Mouse (Mus musculus) midbrain, embryonic 14.5 days (tissue): Measurements from ENCODE around the gene Lmbrd2. TPM values are rescaled to one million over a fixed set of nuclear protein-coding genes. Genes with fewer than 3 reads are reported as not detected.
"Not testable (repeated sequence)": the region's sequence is repeated elsewhere in the genome, so short reads cannot be mapped to it uniquely, and the experiment has no call there.

Experiments
- ATAC-seq: fragments of 200-750 bp; cut with Nextera tagmentation; 2 replicates; pipeline ENCODE4 v1.8.0; 2017; ENCODE audit warnings: moderate number of reproducible peaks, moderate library complexity; ENCODE audit not compliant: low FRiP score, low TSS enrichment
- DNase-seq: peaks from one replicate; pipeline ENCODE4 v3.0.0-alpha.2; 2015
- H3K27ac ChIP-seq: fragments of 300-500 bp; sonication (generic); replicated peaks from 2 replicates; pipeline ENCODE4 v1.5.1; 2014; ENCODE audit warnings: mild to moderate bottlenecking, low read depth, low read length, moderate library complexity
- H3K27me3 ChIP-seq: fragments of 300-500 bp; sonication (generic); 2 replicates; pipeline ENCODE4 v1.6.1; 2014; ENCODE audit warnings: low read length, control low read depth, mixed read lengths; ENCODE audit not compliant: control insufficient read depth, insufficient read depth
- H3K36me3 ChIP-seq: fragments of 300-500 bp; sonication (generic); 2 replicates; pipeline ENCODE4 v1.6.1; 2014; ENCODE audit warnings: low read length, control low read depth; ENCODE audit not compliant: control insufficient read depth, insufficient read depth
- H3K4me1 ChIP-seq: fragments of 300-500 bp; sonication (generic); 2 replicates; pipeline ENCODE4 v1.6.1; 2014; ENCODE audit warnings: mild to moderate bottlenecking, antibody characterized with exemption, low read length, control low read depth; ENCODE audit not compliant: control insufficient read depth, insufficient read depth
- H3K4me2 ChIP-seq: fragments of 300-500 bp; sonication (generic); 2 replicates; pipeline ENCODE4 v1.6.1; 2014; ENCODE audit warnings: mild to moderate bottlenecking, low read length, moderate library complexity
- H3K4me3 ChIP-seq: fragments of 300-500 bp; sonication (generic); replicated peaks from 2 replicates; pipeline ENCODE4 v1.5.1; 2014; ENCODE audit warnings: low read depth, low read length
- H3K9ac ChIP-seq: fragments of 300-500 bp; sonication (generic); replicated peaks from 2 replicates; pipeline ENCODE4 v1.6.1; 2014; ENCODE audit warnings: mild to moderate bottlenecking, low read length, moderate library complexity
- H3K9me3 ChIP-seq: fragments of 300-500 bp; sonication (generic); 2 replicates; pipeline ENCODE4 v1.6.1; 2016; ENCODE audit warnings: low read length, control low read depth, mixed read lengths; ENCODE audit not compliant: control insufficient read depth
- WGBS: fragments of 180-500 bp; shearing (Covaris S2); extraction: QIAGEN DNeasy Blood & Tissue Kit; methylation state at CpG from one replicate; pipeline ENCODE4 v1.1.7; 2014; 5-methylcytosine and 5-hydroxymethylcytosine counted together
- polyA plus RNA-seq: library from polyadenylated mRNA; unstranded; fragments of >200 nt; fragmentation: Nextera tagmentation; extraction: Ambion mirVana; gene quantifications from 2 replicates; pipeline ENCODE4 v1.2.1, GENCODE M21; 2014

Lmbrd2 gene
- polyA plus RNA-seq, 1 experiment from 2014 or later, result 9.0 TPM

DNA sequence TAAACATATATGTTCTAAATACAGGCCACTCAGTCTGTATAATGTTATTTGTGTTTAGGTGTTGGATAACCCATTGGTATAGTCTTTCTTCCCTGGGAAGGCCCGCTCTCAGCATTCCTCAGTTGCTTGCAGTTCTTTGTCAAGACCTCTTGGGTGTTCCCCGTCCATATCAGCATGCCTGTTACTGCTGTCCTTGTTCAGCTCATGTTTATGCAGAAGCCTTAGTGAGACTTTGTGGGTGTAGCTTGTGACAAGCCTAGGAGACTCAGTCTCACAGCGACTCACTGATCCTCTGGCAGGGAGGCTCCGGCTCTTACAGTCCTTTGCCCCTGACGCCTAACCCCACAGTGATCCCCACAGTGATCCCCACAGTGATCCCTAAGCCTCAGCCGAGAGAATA lies 23.8 kb downstream of the Lmbrd2 start:
- no peaks in the 10 kb centered on the region for H3K27me3 ChIP-seq
- no peaks in the 10 kb centered on the region for H3K9me3 ChIP-seq
- no peak overlapping the region for H3K4me2 ChIP-seq
- H3K36me3 ChIP-seq, result peaks cover 39% of the 10 kb centered on the region
- ATAC-seq, result no peak
- DNase-seq, result peak; percentile 15
- 0 out of 2 replicates have a peak, but pooled peaks cover 2% of the 10 kb centered on the region for H3K4me1 ChIP-seq
- H3K4me3 ChIP-seq, result no peak overlapping the region
- 26% methylated on average over 6 of the region's 6 CpGs for WGBS
- no peak overlapping the region for H3K27ac ChIP-seq
- H3K9ac ChIP-seq, result no peak overlapping the region

DNA sequence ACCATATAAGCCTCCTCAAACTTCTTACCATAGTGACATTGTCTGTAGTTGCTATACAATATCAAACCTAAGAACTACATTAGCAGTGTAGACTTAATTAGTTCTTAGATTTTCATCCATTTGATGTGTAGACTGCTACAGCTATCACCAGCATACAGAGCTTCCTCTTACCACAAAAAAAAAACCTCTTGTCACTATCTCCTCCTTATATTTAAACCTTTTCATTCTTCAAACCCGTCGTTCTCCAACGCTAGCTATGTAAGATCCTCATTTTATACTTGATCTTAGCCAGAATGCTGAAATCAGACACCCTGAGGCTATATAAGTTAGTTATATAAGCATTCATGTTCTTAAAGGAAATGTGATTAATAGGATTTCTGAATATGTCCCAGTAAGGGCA lies 36.7 kb downstream of the Lmbrd2 start:
- Histone ChIP-seq H3K9me3 (no peaks in the 10 kb centered on the region), H3K27me3 (no peaks in the 10 kb centered on the region)
- WGBS, result 99% methylated on average over 3 of the region's 3 CpGs

DNA sequence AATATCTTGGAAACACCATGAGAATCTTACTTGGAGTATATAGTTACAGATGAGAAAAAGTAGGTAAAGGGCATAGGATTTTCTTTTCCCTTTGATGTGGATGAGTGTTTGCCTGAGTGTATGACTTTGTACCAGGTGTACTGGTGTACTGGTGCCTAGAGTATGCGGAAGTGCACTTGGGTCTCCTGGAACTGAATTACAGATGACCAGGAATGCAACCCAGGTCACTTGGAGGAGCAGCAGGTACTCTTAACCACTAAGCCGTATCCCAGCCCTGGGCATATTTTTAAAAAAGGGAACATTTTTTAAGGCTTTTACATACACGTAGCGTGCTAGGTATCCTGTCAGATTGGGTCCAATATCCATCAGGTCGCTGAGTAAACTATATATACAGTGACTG lies 43.6 kb downstream of the Lmbrd2 start:
- Histone ChIP-seq H3K9ac (no peak overlapping the region), H3K27me3 (no peaks in the 10 kb centered on the region), H3K4me3 (no peak overlapping the region), H3K4me1 (no peaks in the 10 kb centered on the region), H3K27ac (no peak overlapping the region), H3K36me3 (peaks cover 39% of the 10 kb centered on the region), H3K4me2 (no peak overlapping the region), H3K9me3 (no peaks in the 10 kb centered on the region)
- no peak for DNase-seq
- 96% methylated on average over 5 of the region's 5 CpGs for WGBS
- no peak for ATAC-seq

More for the DNA sequence above, 36.7 kb downstream of the Lmbrd2 start:
- no peak overlapping the region for H3K27ac ChIP-seq
- ATAC-seq (no peak), DNase-seq (no peak)
- H3K4me1 ChIP-seq, result no peaks in the 10 kb centered on the region
- H3K9ac ChIP-seq, result no peak overlapping the region
- no peak overlapping the region for H3K4me3 ChIP-seq
- no peak overlapping the region for H3K4me2 ChIP-seq
- H3K36me3 ChIP-seq, result peaks cover 41% of the 10 kb centered on the region

GRCm38 (mm10) chr15:9189796-9190195 lies 49.4 kb downstream of the Lmbrd2 start:
- no peaks in the 10 kb centered on the region for H3K4me1 ChIP-seq
- H3K36me3 ChIP-seq, result peaks cover 41% of the 10 kb centered on the region
- 100% methylated on average over 2 of the region's 2 CpGs for WGBS
- no peaks in the 10 kb centered on the region for H3K9me3 ChIP-seq
- DNase-seq (no peak), ATAC-seq (no peak)
- no peaks in the 10 kb centered on the region for H3K27me3 ChIP-seq
- no peak overlapping the region for H3K4me3 ChIP-seq
- H3K9ac ChIP-seq, result no peak overlapping the region
- H3K4me2 ChIP-seq, result no peak overlapping the region
- no peak overlapping the region for H3K27ac ChIP-seq

DNA sequence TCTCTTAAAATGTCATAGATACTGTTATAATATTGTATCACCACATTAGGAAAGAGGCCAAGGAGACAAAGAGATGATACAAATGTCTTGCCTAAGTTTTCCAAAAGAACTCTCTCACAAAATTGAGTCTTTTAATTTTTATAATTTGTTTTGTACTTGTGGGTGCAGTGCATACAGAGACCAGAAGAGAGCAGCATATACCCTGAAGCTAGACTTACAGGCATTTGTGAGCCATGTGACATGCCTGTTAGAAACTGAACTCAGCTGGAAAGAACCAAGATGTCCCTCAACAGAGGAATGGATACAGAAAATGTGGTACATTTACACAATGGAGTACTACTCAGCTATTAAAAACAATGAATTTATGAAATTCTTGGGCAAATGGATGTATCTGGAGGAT lies 52.3 kb downstream of the Lmbrd2 start:
- H3K36me3 ChIP-seq, result peaks cover 48% of the 10 kb centered on the region
- not testable (repeated sequence) for H3K27me3 ChIP-seq, DNase-seq, H3K4me3 ChIP-seq, H3K4me1 ChIP-seq, H3K27ac ChIP-seq, H3K9ac ChIP-seq, H3K4me2 ChIP-seq, H3K9me3 ChIP-seq, ATAC-seq

- Histone ChIP-seq H3K27ac (no peak overlapping the region), H3K9ac (no peak overlapping the region), H3K27me3 (no peaks in the 10 kb centered on the region), H3K4me2 (no peak overlapping the region), H3K36me3 (peaks cover 25% of the 10 kb centered on the region), H3K9me3 (no peaks in the 10 kb centered on the region), H3K4me3 (no peak overlapping the region), H3K4me1 (no peaks in the 10 kb centered on the region)
- 66% methylated on average over 6 of the region's 6 CpGs for WGBS
- no peak for ATAC-seq
- DNase-seq, result no peak
Measured at GRCm38 (mm10) chr15:9198421-9198820, 58.1 kb downstream of the Lmbrd2 start.

GRCm38 (mm10) chr15:9211891-9212290 lies 71.5 kb downstream of the Lmbrd2 start:
- H3K4me1 ChIP-seq, result no peaks in the 10 kb centered on the region
- H3K4me2 ChIP-seq, result no peak overlapping the region
- no peaks in the 10 kb centered on the region for H3K9me3 ChIP-seq
- H3K27ac ChIP-seq, result no peak overlapping the region
- ATAC-seq, result no peak
- H3K9ac ChIP-seq, result no peak overlapping the region
- no peaks in the 10 kb centered on the region for H3K27me3 ChIP-seq
- no peak for DNase-seq
- no peaks in the 10 kb centered on the region for H3K36me3 ChIP-seq
- H3K4me3 ChIP-seq, result no peak overlapping the region

DNA sequence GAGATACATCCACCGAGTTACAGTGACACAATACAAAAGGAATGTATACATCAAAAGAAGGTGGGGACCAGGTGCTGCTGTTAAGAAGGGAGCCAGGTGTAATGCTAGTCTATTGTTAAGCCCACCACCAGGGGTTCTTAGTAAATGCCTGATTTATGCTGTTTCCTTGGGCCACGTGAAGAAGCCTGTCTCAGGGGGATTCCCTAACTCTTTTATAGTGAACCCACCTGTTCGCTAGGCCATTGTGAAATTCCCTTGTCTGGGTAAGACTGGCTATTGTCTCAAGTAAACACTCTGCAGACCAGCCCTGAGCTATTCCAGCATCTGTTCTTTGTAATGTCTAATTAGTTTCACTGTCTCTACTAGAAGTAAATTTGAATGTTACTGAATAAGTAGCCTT lies 72.7 kb downstream of the Lmbrd2 start:
- not testable (repeated sequence) for DNase-seq, H3K9ac ChIP-seq, H3K4me2 ChIP-seq, H3K36me3 ChIP-seq, H3K4me3 ChIP-seq, H3K27me3 ChIP-seq, ATAC-seq, H3K4me1 ChIP-seq, H3K27ac ChIP-seq, H3K9me3 ChIP-seq
- 65% methylated on average over 3 of the region's 3 CpGs for WGBS

DNA sequence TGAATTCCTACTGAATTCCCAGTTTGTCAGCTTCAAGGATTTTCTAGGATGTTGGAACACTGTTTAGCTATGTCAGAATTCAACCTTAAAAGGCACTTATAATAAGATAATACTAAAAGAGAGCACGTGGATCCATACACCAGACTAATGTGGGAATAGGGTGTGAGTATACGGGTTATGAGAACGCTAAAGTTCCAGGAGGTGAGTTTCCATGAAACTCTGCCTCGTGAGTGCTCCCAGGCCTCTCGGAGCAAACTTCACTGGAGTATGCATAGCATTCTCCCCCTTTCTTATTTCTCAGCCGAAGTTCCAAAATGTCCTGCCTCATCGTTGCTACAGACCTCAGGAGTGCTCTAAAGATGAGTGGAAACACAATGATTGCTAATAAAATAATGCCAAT lies 73.1 kb downstream of the Lmbrd2 start:
- H3K4me3 ChIP-seq, H3K27ac ChIP-seq, H3K9ac ChIP-seq, H3K36me3 ChIP-seq, H3K4me2 ChIP-seq, DNase-seq, H3K4me1 ChIP-seq, ATAC-seq, H3K9me3 ChIP-seq, H3K27me3 ChIP-seq: not testable (repeated sequence)
- 93% methylated on average over 7 of the region's 7 CpGs for WGBS
